Mouse (Mus musculus): ENCODE measurements around the gene Spata16. TPM values are rescaled to one million over a fixed set of nuclear protein-coding genes. Genes with fewer than 3 reads are reported as not detected.

The Spata16 gene
- polyA plus RNA-seq, 1 experiment from 2014 or later: not detected

DNA sequence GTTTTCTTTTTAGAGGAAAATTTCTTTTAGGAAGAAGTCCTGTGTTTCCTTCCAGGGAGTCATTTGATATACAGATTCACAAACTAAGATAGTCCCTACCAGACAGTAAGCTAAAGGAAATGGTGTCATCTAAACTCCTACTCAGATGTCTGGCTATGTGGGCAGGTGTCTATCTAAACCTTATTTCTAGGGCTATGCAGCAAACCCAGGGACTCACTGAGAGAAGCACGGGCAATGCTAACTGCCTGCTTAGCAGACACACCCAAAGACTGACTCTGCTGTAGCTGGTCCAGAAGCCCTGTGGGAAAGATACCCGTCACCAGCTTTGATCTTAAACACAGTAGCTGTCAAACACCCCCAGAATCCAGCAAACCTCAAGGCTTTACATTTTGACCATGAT is 284.2 kb downstream of the Spata16 start:
- Histone ChIP-seq H3K27ac (no peak overlapping the region), H3K9ac (no peak overlapping the region), H3K36me3 (no peaks in the 10 kb centered on the region), H3K27me3 (no peaks in the 10 kb centered on the region), H3K4me1 (replicated peaks) (no peaks in the 10 kb centered on the region), H3K9me3 (replicated peaks) (no peaks in the 10 kb centered on the region), H3K4me3 (no peak overlapping the region), H3K4me2 (no peak overlapping the region)
- no peak for ATAC-seq (replicated peaks; ENCODE audit: insufficient number of reproducible peaks, insufficient read depth, low FRiP score, low read depth)
- WGBS: 75% methylated on average over 2 of the region's 2 CpGs

DNA sequence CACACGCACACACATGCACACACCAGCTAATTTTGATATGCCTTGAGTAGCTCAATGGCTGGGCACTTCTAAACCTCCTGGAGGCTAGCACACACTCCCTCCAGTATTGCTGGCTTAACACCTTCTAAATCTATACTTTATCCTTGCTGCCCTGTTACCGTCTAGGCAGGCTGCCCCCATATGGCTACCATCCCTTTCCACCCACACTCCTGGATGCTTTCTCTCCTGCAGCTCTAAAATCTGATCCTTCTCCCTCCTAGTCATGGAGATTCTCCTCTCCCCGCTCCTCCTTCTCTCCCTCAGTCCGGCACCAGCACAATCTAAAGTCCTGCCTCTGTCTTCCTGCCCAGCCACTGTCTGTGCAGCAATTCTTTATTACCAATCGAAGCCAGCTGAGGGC is 286.0 kb downstream of the Spata16 start:
- H3K4me2 ChIP-seq: no peak overlapping the region
- H3K4me3 ChIP-seq: no peak overlapping the region
- H3K36me3 ChIP-seq: no peaks in the 10 kb centered on the region
- H3K9ac ChIP-seq: no peak overlapping the region
- 85% methylated on average over 5 of the region's 5 CpGs for WGBS
- H3K27me3 ChIP-seq: no peaks in the 10 kb centered on the region
- no peaks in the 10 kb centered on the region for H3K9me3 ChIP-seq (replicated peaks)
- no peak overlapping the region for H3K27ac ChIP-seq
- ATAC-seq (replicated peaks; ENCODE audit: insufficient number of reproducible peaks, insufficient read depth, low FRiP score, low read depth): no peak
- no peaks in the 10 kb centered on the region for H3K4me1 ChIP-seq (replicated peaks)

DNA sequence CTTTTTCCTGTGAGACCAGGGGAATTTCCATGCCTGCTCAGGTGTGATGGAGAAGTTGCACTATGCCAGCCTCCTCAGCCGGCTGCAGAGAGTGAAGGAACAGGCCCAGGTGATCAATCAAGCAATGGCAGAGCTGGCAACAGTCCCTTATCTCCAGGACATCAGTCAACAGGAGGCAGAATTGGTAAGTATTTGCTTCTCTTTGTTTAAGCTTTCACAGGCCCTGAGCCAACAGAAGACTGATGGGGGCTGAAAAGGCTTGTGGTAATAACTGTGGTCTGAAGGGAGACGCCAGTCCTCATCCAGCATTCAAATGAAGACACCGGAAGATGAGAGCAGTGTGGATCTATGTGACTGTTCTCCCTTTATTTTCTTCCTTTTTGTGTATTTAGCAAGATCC is 286.8 kb downstream of the Spata16 start:
- Histone ChIP-seq H3K36me3 (no peaks in the 10 kb centered on the region), H3K9me3 (replicated peaks) (no peaks in the 10 kb centered on the region), H3K4me1 (replicated peaks) (no peaks in the 10 kb centered on the region), H3K4me2 (no peak overlapping the region), H3K27ac (no peak overlapping the region), H3K27me3 (no peaks in the 10 kb centered on the region), H3K4me3 (no peak overlapping the region), H3K9ac (no peak overlapping the region)
- 41% methylated on average over 3 of the region's 3 CpGs for WGBS
- no peak for ATAC-seq (replicated peaks; ENCODE audit: insufficient number of reproducible peaks, insufficient read depth, low FRiP score, low read depth)

DNA sequence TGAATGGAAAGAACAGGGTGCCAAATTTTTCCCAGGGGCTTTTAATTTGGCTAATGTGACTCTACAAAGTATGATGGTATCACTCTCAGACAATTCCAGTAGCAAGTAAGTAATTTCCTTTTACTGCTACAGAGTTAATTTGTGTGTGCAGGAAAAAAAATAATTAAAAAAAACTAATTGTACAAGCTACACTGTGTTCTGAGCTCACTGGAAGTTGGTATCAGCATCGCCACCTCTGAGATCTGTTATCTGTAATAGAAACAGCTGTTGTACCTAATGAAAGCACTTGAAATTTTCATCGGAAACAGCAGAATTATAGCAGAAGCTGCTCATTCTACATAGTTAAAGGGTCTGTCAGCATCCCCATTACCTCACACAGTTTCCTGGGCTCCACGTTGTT is 295.7 kb downstream of the Spata16 start:
- Histone ChIP-seq H3K4me1 (replicated peaks) (no peaks in the 10 kb centered on the region), H3K36me3 (no peaks in the 10 kb centered on the region), H3K9ac (no peak overlapping the region), H3K27ac (no peak overlapping the region), H3K9me3 (replicated peaks) (no peaks in the 10 kb centered on the region), H3K4me3 (no peak overlapping the region), H3K4me2 (no peak overlapping the region), H3K27me3 (no peaks in the 10 kb centered on the region)
- 71% methylated on average over 3 of the region's 3 CpGs for WGBS
- ATAC-seq (replicated peaks; ENCODE audit: insufficient number of reproducible peaks, insufficient read depth, low FRiP score, low read depth): no peak

DNA sequence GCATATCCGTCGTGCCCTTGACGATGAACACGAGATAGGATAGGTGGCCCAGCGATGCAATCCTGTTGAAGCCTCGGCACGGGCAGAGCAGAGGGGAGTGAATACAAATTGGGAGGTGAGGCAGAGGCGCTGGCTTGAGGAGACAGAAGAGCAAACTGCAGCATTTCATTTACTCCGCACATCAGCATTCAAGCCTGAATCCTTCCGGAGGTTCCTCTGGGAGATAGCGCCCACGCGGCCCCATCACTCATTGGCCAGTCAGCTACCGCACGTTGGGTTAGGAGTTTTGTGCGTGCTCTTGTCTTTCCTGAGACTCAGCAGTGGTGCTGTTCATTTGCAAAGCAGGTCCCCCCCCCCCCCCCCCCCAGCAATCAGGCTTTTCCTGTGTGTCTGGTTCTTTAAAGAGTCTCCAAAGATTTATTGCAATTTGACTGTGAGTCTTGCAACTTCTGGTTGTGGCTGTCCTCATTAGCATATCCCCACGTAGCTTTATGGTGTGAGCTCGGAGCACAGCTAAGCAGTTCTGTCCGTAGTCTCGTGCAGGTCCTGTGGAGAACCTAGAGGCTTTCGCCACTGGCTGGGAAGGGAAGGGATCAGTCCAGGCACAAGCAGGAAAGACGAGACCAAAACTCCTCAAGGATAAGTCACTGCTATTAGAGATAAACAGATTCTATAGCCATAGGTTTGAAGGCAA is 299.6 kb downstream of the Spata16 start:
- H3K27ac ChIP-seq: no peak overlapping the region
- H3K9ac ChIP-seq: no peak overlapping the region
- ATAC-seq (replicated peaks; ENCODE audit: insufficient number of reproducible peaks, insufficient read depth, low FRiP score, low read depth): no peak
- 65% methylated on average over 22 of the region's 22 CpGs for WGBS
- H3K27me3 ChIP-seq: no peaks in the 10 kb centered on the region
- no peaks in the 10 kb centered on the region for H3K9me3 ChIP-seq (replicated peaks)
- no peak overlapping the region for H3K4me3 ChIP-seq
- H3K4me2 ChIP-seq: no peak overlapping the region
- no peaks in the 10 kb centered on the region for H3K36me3 ChIP-seq
- H3K4me1 ChIP-seq (replicated peaks): no peaks in the 10 kb centered on the region

DNA sequence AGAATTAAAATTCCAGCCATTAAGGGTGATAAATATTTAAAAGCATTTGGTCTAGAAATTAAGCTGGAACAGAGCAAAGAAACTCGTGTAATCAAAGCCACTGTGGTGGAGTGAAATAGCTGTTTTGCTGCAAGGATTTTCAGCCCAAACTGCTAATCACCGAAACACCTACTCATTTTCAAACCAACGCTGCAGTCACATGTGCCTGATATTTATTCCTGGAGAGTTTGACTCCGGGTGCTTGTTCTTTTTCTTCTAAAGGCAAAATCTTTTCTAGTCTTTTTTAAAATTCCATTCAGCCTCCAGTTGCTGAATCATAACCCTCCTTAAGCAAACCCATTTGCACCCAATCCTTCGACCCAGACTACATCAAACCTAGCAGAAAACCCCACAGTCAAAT is 329.4 kb downstream of the Spata16 start:
- H3K36me3 ChIP-seq: no peaks in the 10 kb centered on the region
- H3K9me3 ChIP-seq (replicated peaks): no peaks in the 10 kb centered on the region
- 71% methylated on average over 5 of the region's 5 CpGs for WGBS
- H3K9ac ChIP-seq: no peak overlapping the region
- no peak overlapping the region for H3K4me2 ChIP-seq
- H3K4me3 ChIP-seq: no peak overlapping the region
- no peaks in the 10 kb centered on the region for H3K27me3 ChIP-seq
- ATAC-seq (replicated peaks; ENCODE audit: insufficient number of reproducible peaks, insufficient read depth, low FRiP score, low read depth): no peak
- no peak overlapping the region for H3K27ac ChIP-seq
- H3K4me1 ChIP-seq (replicated peaks): no peaks in the 10 kb centered on the region

DNA sequence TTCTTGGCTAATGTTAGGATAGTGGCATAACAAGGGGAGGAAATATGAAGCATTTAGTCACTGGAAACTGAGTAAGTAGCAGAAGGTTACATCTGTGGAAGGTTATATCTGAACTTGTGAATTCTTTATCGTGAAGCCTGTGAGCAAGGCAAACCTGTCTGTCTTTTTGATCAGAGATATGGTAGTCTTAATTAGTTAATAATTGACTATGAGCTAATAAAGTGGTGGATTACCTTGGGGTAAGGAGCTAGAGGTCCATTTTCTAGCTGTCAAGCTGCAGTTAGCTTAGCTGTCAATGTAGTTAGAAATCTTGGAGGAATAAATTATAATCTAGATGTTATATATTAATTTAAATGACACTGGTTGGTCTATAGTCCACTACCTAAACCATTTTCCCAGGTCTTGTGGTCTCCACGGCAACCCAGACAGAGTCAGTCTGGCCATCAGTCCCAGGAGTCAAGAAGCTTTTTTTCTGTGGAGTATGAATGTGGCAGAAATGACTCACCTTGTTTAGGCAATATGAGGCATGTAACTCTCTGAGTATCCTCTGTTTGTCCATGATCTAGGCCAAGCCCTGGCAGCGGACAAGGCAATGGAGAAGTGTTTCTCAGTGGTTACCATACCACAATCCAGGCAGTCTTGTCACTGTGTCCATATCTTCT is 331.6 kb downstream of the Spata16 start:
- Histone ChIP-seq H3K4me3 (no peak overlapping the region), H3K9me3 (replicated peaks) (no peaks in the 10 kb centered on the region), H3K4me1 (replicated peaks) (no peaks in the 10 kb centered on the region), H3K27ac (no peak overlapping the region), H3K4me2 (no peak overlapping the region), H3K9ac (no peak overlapping the region), H3K27me3 (no peaks in the 10 kb centered on the region), H3K36me3 (no peaks in the 10 kb centered on the region)
- WGBS: 79% methylated on average over 3 of the region's 3 CpGs
- ATAC-seq (replicated peaks; ENCODE audit: insufficient number of reproducible peaks, insufficient read depth, low FRiP score, low read depth): no peak

DNA sequence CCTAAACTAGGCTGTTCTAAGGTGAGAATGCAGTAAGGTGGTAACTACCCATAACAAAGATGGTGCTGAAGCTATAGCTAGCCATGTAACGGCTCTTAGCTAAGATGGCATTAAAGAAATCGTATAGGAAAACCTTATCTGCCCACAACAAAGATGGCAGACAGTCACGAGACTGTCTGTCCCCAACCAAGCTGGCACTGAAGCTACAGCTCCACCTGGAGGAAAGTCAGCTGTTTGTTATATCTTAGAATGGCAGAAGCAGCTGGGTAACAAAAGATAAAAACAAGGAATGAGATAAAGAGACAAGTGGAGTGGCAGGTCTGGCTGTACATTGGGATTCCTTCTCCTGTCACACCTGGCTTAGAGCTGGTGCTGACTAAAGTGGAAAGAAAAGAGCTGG is 333.1 kb downstream of the Spata16 start:
- Histone ChIP-seq H3K36me3 (no peaks in the 10 kb centered on the region), H3K27me3 (no peaks in the 10 kb centered on the region), H3K27ac (no peak overlapping the region), H3K4me2 (no peak overlapping the region), H3K4me3 (no peak overlapping the region), H3K9me3 (replicated peaks) (no peaks in the 10 kb centered on the region), H3K9ac (no peak overlapping the region), H3K4me1 (replicated peaks) (no peaks in the 10 kb centered on the region)
- WGBS: 74% methylated on average over 3 of the region's 3 CpGs
- ATAC-seq (replicated peaks; ENCODE audit: insufficient number of reproducible peaks, insufficient read depth, low FRiP score, low read depth): no peak

DNA sequence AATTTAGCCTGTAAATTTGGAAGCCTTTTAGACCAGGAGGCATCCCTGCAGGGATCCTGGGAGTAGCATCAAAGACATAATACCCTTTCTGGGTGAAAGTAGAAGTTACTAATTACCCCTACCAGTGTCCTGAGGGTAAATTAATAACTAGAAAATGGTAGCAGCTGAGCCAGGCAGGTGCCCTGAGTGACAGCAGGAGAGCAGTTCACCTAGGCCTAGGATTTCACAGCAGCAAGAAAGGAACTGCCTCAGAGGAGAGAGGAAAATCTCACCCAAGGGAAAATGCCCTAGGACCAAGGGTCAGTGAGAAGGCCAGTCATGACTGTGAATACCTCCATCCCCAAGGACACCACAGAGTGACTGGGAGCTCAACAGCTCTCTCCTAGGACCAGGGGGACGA is 333.9 kb downstream of the Spata16 start:
- H3K27me3 ChIP-seq: no peaks in the 10 kb centered on the region
- H3K4me1 ChIP-seq (replicated peaks): no peaks in the 10 kb centered on the region
- WGBS: 50% methylated on average over 1 of the region's 1 CpGs
- H3K4me2 ChIP-seq: no peak overlapping the region
- no peaks in the 10 kb centered on the region for H3K36me3 ChIP-seq
- H3K4me3 ChIP-seq: no peak overlapping the region
- H3K9ac ChIP-seq: no peak overlapping the region
- ATAC-seq (replicated peaks; ENCODE audit: insufficient number of reproducible peaks, insufficient read depth, low FRiP score, low read depth): no peak
- H3K27ac ChIP-seq: no peak overlapping the region
- no peaks in the 10 kb centered on the region for H3K9me3 ChIP-seq (replicated peaks)

DNA sequence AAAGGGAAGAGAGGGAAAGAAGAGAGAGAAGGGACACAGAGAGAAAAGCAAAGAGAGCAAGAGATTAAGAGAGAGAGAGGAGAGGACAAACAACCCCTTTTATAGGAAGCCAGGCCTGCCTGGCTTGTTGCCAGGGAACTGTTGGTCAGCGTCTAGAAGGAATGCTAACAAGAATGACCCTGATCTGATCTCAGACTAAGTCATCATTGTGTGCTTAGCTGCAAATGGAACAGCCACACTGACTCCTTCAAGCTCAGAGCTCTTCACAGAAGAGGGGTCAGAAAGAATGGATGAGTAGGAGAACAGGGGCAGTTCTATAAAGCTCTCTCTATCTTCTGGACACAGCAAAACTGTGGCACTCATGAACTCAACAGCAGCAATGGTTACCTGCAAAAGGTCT is 334.7 kb downstream of the Spata16 start:
- Histone ChIP-seq H3K9ac (no peak overlapping the region), H3K4me3 (no peak overlapping the region), H3K4me1 (replicated peaks) (no peaks in the 10 kb centered on the region), H3K36me3 (no peaks in the 10 kb centered on the region), H3K4me2 (no peak overlapping the region), H3K27ac (no peak overlapping the region), H3K9me3 (replicated peaks) (no peaks in the 10 kb centered on the region), H3K27me3 (no peaks in the 10 kb centered on the region)
- ATAC-seq (replicated peaks; ENCODE audit: insufficient number of reproducible peaks, insufficient read depth, low FRiP score, low read depth): no peak
- WGBS: 5% methylated on average over 1 of the region's 1 CpGs

DNA sequence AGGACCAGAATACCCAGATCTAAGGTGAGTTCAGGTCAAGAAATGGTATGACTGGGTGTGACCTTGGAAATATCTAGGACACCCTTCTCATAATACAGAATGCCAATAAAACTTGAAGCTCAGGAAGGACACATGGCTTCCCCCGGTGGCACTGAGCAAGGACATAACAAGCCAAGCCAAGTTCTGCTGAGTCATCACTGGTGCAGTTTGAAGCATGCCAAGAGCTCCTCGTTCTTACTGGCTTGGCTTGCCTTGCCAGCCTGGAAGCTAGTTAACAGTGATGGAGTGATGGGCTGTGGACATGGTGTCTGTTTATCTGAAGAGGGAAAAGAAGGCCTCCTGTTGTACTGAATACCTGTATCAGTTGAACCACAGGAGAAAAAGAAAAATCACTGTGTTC is 342.2 kb downstream of the Spata16 start:
- H3K36me3 ChIP-seq: no peaks in the 10 kb centered on the region
- H3K4me1 ChIP-seq (replicated peaks): no peaks in the 10 kb centered on the region
- H3K27me3 ChIP-seq: no peaks in the 10 kb centered on the region
- no peak overlapping the region for H3K4me3 ChIP-seq
- no peak overlapping the region for H3K27ac ChIP-seq
- no peak overlapping the region for H3K4me2 ChIP-seq
- H3K9me3 ChIP-seq (replicated peaks): no peaks in the 10 kb centered on the region
- no peak overlapping the region for H3K9ac ChIP-seq
- 57% methylated on average over 2 of the region's 2 CpGs for WGBS
- ATAC-seq (replicated peaks; ENCODE audit: insufficient number of reproducible peaks, insufficient read depth, low FRiP score, low read depth): no peak

DNA sequence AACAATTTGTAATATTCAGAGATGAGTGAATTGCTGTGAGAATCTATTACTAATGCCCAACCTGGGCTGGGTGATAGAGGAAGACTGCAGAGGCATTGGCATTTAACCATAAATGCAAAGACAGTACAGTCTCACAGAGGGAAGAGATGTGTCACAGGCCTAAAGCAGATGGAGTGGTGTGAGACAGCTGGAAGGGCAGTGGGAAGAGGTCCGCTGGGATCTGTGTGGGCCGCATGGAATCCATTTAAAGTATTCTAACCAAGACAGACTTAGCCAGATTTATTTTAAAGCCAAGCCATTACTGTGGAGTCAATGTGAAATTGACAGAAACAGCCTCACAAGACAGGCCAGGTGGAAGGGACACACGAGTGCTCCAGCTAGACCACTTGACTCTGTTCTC is 343.0 kb downstream of the Spata16 start:
- Histone ChIP-seq H3K4me2 (no peak overlapping the region), H3K27me3 (no peaks in the 10 kb centered on the region), H3K9ac (no peak overlapping the region), H3K4me1 (replicated peaks) (no peaks in the 10 kb centered on the region), H3K27ac (no peak overlapping the region), H3K36me3 (no peaks in the 10 kb centered on the region), H3K9me3 (replicated peaks) (no peaks in the 10 kb centered on the region), H3K4me3 (no peak overlapping the region)
- 80% methylated on average over 3 of the region's 3 CpGs for WGBS
- ATAC-seq (replicated peaks; ENCODE audit: insufficient number of reproducible peaks, insufficient read depth, low FRiP score, low read depth): no peak
